Mouse (Mus musculus) left cerebral cortex, adult 9 months (tissue): ENCODE results near the gene Rrbp1.

ENCODE experiments used
- DNase-seq, 2 experiments: peaks; one replicate each; pipeline ENCODE4 v3.0.0; 2022; ENCODE audit warnings: low spot score in 2 of 2

Rrbp1 gene

GRCm38 (mm10) chr2:144006686-144007085, 4.4 kb downstream of the Rrbp1 start:
- DNase-seq, result no peak

- no peak for DNase-seq
These were observed 5.7 kb downstream of the Rrbp1 start for GRCm38 (mm10) chr2:144005166-144005955.

GRCm38 (mm10) chr2:144003544-144003943, 7.5 kb downstream of the Rrbp1 start:
- DNase-seq, result no peak

- no peak for DNase-seq
These were observed 8.7 kb downstream of the Rrbp1 start for GRCm38 (mm10) chr2:144002229-144002984.

GRCm38 (mm10) chr2:143992977-143993376, 18.1 kb downstream of the Rrbp1 start:
- no peak for DNase-seq

GRCm38 (mm10) chr2:143991964-143992672, 18.9 kb downstream of the Rrbp1 start:
- DNase-seq, result no peak

GRCm38 (mm10) chr2:143990997-143991396, 20.1 kb downstream of the Rrbp1 start:
- peak in 1 of 2 experiments; percentile 25 for DNase-seq

GRCm38 (mm10) chr2:143988016-143988415, 23.0 kb downstream of the Rrbp1 start:
- no peak for DNase-seq

GRCm38 (mm10) chr2:143987485-143987884, 23.6 kb downstream of the Rrbp1 start:
- no peak for DNase-seq

- no peak for DNase-seq
These were observed 27.6 kb downstream of the Rrbp1 start for GRCm38 (mm10) chr2:143983482-143983881.

- DNase-seq, result no peak
These were observed 28.2 kb downstream of the Rrbp1 start for GRCm38 (mm10) chr2:143982901-143983300.

GRCm38 (mm10) chr2:143982152-143982551, 28.9 kb downstream of the Rrbp1 start:
- DNase-seq, result no peak

- peak in 1 of 2 experiments; percentile 61 for DNase-seq
These were observed 30.2 kb downstream of the Rrbp1 start for GRCm38 (mm10) chr2:143980781-143981398.

GRCm38 (mm10) chr2:143978444-143979147, 32.5 kb downstream of the Rrbp1 start:
- DNase-seq, result no peak

GRCm38 (mm10) chr2:143975146-143975649, 35.9 kb downstream of the Rrbp1 start:
- no peak for DNase-seq

GRCm38 (mm10) chr2:143973161-143973560, 37.9 kb downstream of the Rrbp1 start:
- no peak for DNase-seq

- no peak for DNase-seq
These were observed 39.2 kb downstream of the Rrbp1 start for GRCm38 (mm10) chr2:143971887-143972286.

- DNase-seq, result no peak
These were observed 40.2 kb downstream of the Rrbp1 start for GRCm38 (mm10) chr2:143970841-143971240.

- no peak for DNase-seq
These were observed 41.8 kb downstream of the Rrbp1 start for GRCm38 (mm10) chr2:143969260-143969659.

- no peak for DNase-seq
These were observed 47.7 kb downstream of the Rrbp1 start for GRCm38 (mm10) chr2:143963318-143963717.

- DNase-seq, result no peak
These were observed 48.9 kb downstream of the Rrbp1 start for GRCm38 (mm10) chr2:143962192-143962591.
